ENCODE assay signal across 10 mouse cellular contexts in genomic region chr3:30999401-31000017, GRCm38 (mm10). TPM values are rescaled to one million over a fixed set of nuclear protein-coding genes. Genes with fewer than 3 reads are reported as not detected.
DNase-seq lines count a peak whose midpoint lies in the region; ATAC-seq and TF ChIP-seq lines count a peak whose summit lies in the region.
"Had no signal": no experiment of that assay in that cellular context is flagged by ENCODE, and none has a peak within 500 bp of the region (broad histone marks: within the 10 kb centered on the region; RNA-seq: fewer than 3 reads in every experiment).

No protein-coding gene starts in this region.

- ATAC-seq in kidney, embryonic 14.5 days (ENCODE audit: low FRiP score, low TSS enrichment): no peak
- ATAC-seq in lung, embryonic 16.5 days (ENCODE audit: low read depth): peak; percentile 61

- TF ChIP-seq CTCF in ES-Bruce4 (IDR thresholded peaks at IDR 0.05; ENCODE audit: low read depth, low read length): no peak
- TF ChIP-seq CTCF in embryonic fibroblast, embryonic 13.5 days (IDR thresholded peaks at IDR 0.05; ENCODE audit: borderline replicate concordance, insufficient read depth, low read length): no peak

- H3K4me3 ChIP-seq in kidney, embryonic 14.5 days (ENCODE audit: low read length): no peak overlapping the region
- H3K4me3 ChIP-seq in ES-Bruce4 (ENCODE audit: low read depth, low read length): no peak overlapping the region
- no peak overlapping the region for H3K4me3 ChIP-seq in embryonic fibroblast, embryonic 13.5 days (ENCODE audit: insufficient read depth, low read length)
- no peak overlapping the region for H3K4me3 ChIP-seq in lung, embryonic 16.5 days (ENCODE audit: low read length)
- H3K4me3 ChIP-seq: forebrain, embryonic 10.5 days; layer of hippocampus, adult 2 months had no signal

- no peak for TF ChIP-seq POLR2A in ES-Bruce4 (IDR thresholded peaks at IDR 0.05; ENCODE audit: insufficient read depth, low read length)
- no peak for TF ChIP-seq POLR2A in embryonic fibroblast, embryonic 13.5 days (IDR thresholded peaks at IDR 0.05; ENCODE audit: low read depth, low read length)

- H3K9ac ChIP-seq in kidney, embryonic 14.5 days (ENCODE audit: low read depth, low read length): no peak overlapping the region
- H3K9ac ChIP-seq in ES-Bruce4 (ENCODE audit: low read depth, poor library complexity, severe bottlenecking): no peak overlapping the region
- H3K9ac ChIP-seq in lung, embryonic 16.5 days (ENCODE audit: low read length): peak overlapping the region; percentile 44; the same call in 1 of the 2 replicates

- H3K9me3 ChIP-seq in kidney, embryonic 14.5 days (ENCODE audit: control insufficient read depth, low read length): no peaks in the 10 kb centered on the region
- no peaks in the 10 kb centered on the region for H3K9me3 ChIP-seq in ES-Bruce4 (replicated peaks; ENCODE audit: control insufficient read depth, insufficient read depth, low read length, poor library complexity, severe bottlenecking)
- H3K9me3 ChIP-seq in lung, embryonic 16.5 days (ENCODE audit: control insufficient read depth, low read length): no peaks in the 10 kb centered on the region

- no peak for TF ChIP-seq EP300 in ES-Bruce4 (IDR thresholded peaks at IDR 0.05; ENCODE audit: insufficient read depth, low read depth, low read length)

- peak overlapping the region; percentile 42; the same call in 1 of the 2 replicates for H3K27ac ChIP-seq in kidney, embryonic 14.5 days (ENCODE audit: low read depth, low read length)
- peak overlapping the region; percentile 68 for H3K27ac ChIP-seq in ES-Bruce4 (ENCODE audit: insufficient read depth, low read length)
- H3K27ac ChIP-seq in embryonic fibroblast, embryonic 13.5 days (ENCODE audit: insufficient read depth, low read length): peak overlapping the region; percentile 84
- H3K27ac ChIP-seq in lung, embryonic 16.5 days (ENCODE audit: low read length): peak overlapping the region; percentile 97
- H3K27ac ChIP-seq: layer of hippocampus, adult 2 months had no signal

- no peaks in the 10 kb centered on the region for H3K27me3 ChIP-seq in kidney, embryonic 14.5 days (ENCODE audit: control insufficient read depth, insufficient read depth, low read length)
- no peaks in the 10 kb centered on the region for H3K27me3 ChIP-seq in ES-Bruce4 (ENCODE audit: control insufficient read depth, insufficient read depth, low read length, poor library complexity, severe bottlenecking)
- H3K27me3 ChIP-seq in lung, embryonic 16.5 days (ENCODE audit: control insufficient read depth, insufficient read depth, low read depth, low read length): no peaks in the 10 kb centered on the region

- 54% methylated on average over 10 of the region's 10 CpGs for WGBS in kidney, embryonic 14.5 days
- 44% methylated on average over 10 of the region's 10 CpGs for WGBS in lung, embryonic 16.5 days

- no peak overlapping the region for H3K4me2 ChIP-seq in kidney, embryonic 14.5 days (replicated peaks; ENCODE audit: low read depth, low read length)
- H3K4me2 ChIP-seq in lung, embryonic 16.5 days (ENCODE audit: low read depth, low read length): peak overlapping the region; percentile 42

- H3K4me1 ChIP-seq in kidney, embryonic 14.5 days (ENCODE audit: control insufficient read depth, insufficient read depth, low read length): peaks cover 24% of the 10 kb centered on the region
- H3K4me1 ChIP-seq in ES-Bruce4 (ENCODE audit: control insufficient read depth, insufficient read depth, low read length): peaks cover 5% of the 10 kb centered on the region
- peaks cover 13% of the 10 kb centered on the region for H3K4me1 ChIP-seq in embryonic fibroblast, embryonic 13.5 days (ENCODE audit: control insufficient read depth, insufficient read depth, low read length)
- peaks cover 30% of the 10 kb centered on the region for H3K4me1 ChIP-seq in lung, embryonic 16.5 days (replicated peaks; ENCODE audit: control insufficient read depth, insufficient read depth, low read length)

- DNase-seq in kidney, postnatal 36 days: no peak
- no peak for DNase-seq in frontal cortex, postnatal 14 days (ENCODE audit: low spot score in 2 of 2)
- no peak for DNase-seq in left cerebral cortex, postnatal 14 days (ENCODE audit: low spot score in 2 of 2)
- DNase-seq in right cerebral cortex, postnatal 36 days (ENCODE audit: low spot score in 2 of 2): no peak

- no peaks in the 10 kb centered on the region for H3K36me3 ChIP-seq in kidney, embryonic 14.5 days (ENCODE audit: control insufficient read depth, insufficient read depth, low read length)
- no peaks in the 10 kb centered on the region for H3K36me3 ChIP-seq in ES-Bruce4 (ENCODE audit: control insufficient read depth, insufficient read depth, low read length, poor library complexity, severe bottlenecking)
- H3K36me3 ChIP-seq in lung, embryonic 16.5 days (ENCODE audit: control insufficient read depth, insufficient read depth, low read length): no peaks in the 10 kb centered on the region

- intact Hi-C loops in left cerebral cortex, postnatal 14 days (cut with DNase I): no loop called here

RNA-seq across cellular contexts. Expression of gene Prkci, which starts 4.0 kb away (rescaled TPM):
- polyA plus RNA-seq in kidney, embryonic 14.5 days (2014; fragmentation: Nextera tagmentation; extraction: Ambion mirVana): 19.4 and 48.4 TPM in 2 replicates
- polyA plus RNA-seq in ES-Bruce4 (2011; ENCODE audit: insufficient read depth, insufficient read length, low read depth, missing spikeins): 221 and 240 TPM in 2 replicates
- polyA plus RNA-seq in embryonic fibroblast, embryonic 13.5 days (2011; ENCODE audit: insufficient read length, low read depth, missing spikeins): 110 and 120 TPM in 2 replicates
- polyA plus RNA-seq in lung, embryonic 16.5 days (2015; fragmentation: Nextera tagmentation; extraction: Ambion mirVana): 51.0 and 53.2 TPM in 2 replicates
- total RNA-seq in left cerebral cortex, postnatal 14 days (2021): 10 to 100 TPM; 58.3 to 72.2 TPM

RNA-seq across cellular contexts. Expression of gene Phc3, which starts 30.3 kb away (rescaled TPM):
- 5.5 and 8.7 TPM in 2 replicates for polyA plus RNA-seq in kidney, embryonic 14.5 days (2014; fragmentation: Nextera tagmentation; extraction: Ambion mirVana)
- polyA plus RNA-seq in ES-Bruce4 (2011; ENCODE audit: insufficient read depth, insufficient read length, low read depth, missing spikeins): 18.4 and 20.6 TPM in 2 replicates
- 32.6 and 37.3 TPM in 2 replicates for polyA plus RNA-seq in embryonic fibroblast, embryonic 13.5 days (2011; ENCODE audit: insufficient read length, low read depth, missing spikeins)
- 6.7 and 7.2 TPM in 2 replicates for polyA plus RNA-seq in lung, embryonic 16.5 days (2015; fragmentation: Nextera tagmentation; extraction: Ambion mirVana)
- 10 to 100 TPM; 33.0 to 36.2 TPM for total RNA-seq in left cerebral cortex, postnatal 14 days (2021)

Comparison
In these comparisons a context has a peak if more than half of its experiments do, and no peak if none do; other contexts are left out.
1. H3K27ac ChIP-seq: peak in every context shown above with its lines; median percentile 97 in lung, embryonic 16.5 days; 84 in embryonic fibroblast, embryonic 13.5 days; 68 in ES-Bruce4; 42 in kidney, embryonic 14.5 days.